Mouse (Mus musculus) liver, postnatal 0 days (tissue): ENCODE results near the gene Selenom.

Experiments
- CTCF ChIP-seq: sonication (generic); IDR thresholded peaks from 2 replicates; pipeline ENCODE4 v1.5.1; 2016; ENCODE audit warnings: antibody characterized with exemption, low read depth
- EP300 ChIP-seq: IDR thresholded peaks from 2 replicates; pipeline ENCODE4 v1.6.1; 2016; ENCODE audit warnings: antibody characterized with exemption, low read depth, mild to moderate bottlenecking

DNA sequence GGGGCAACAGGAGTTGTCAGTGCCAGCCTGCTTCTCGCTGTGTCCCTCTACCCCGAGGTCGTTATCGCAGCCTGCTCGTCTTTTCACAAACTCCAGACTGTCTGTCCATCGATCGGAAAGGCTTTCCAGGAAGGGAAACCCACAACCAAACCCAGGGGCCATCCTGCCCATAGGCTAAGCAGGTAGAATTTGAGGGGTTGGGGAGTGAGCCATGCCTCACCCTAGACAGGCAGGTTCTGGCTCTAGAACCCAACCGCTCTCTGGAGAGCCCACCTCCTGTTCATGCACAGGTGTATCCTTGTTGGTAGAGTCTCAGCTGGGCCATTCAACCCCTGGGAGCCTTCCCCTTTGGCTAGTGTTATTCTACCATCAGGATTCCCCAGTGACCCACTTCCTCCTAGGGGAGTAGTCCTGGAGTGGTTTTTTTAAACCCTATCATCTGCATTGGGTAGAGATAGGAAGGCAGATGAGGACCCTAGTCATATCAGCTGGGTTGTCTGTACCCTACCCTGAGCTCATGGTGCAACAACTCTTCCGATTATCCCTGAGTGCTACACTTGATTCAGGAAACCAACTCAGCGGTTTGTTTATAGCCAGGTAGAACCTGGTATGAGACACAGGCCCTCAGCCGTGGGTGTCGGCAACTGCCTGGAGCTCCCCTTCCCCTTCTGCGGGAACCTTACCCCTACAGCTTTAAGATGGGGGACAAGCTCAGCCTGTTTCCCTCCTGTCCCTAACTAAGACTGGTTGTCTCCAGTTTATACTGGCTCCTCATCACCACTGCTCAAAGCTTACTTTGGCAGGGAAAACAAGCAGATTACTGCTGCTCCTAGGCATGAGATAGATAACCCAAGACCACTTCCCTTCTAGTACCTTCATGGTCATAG lies 3.6 kb downstream of the Selenom start:
- TF ChIP-seq CTCF (no peak), EP300 (no peak)
